Mouse (Mus musculus) CD4-positive, CD25-positive, alpha-beta regulatory T cell, adult 9 weeks (primary cell): ENCODE data around the gene Olfr1176. TPM values are rescaled to one million over a fixed set of nuclear protein-coding genes. Genes with fewer than 3 reads are reported as not detected.

ENCODE experiments used
- polyA plus RNA-seq: library from polyadenylated mRNA; unstranded; fragments of 100-300 nt; shearing (Covaris generic); gene quantifications from one replicate; pipeline ENCODE4 v1.2.1, GENCODE M21; 2017

Olfr1176 gene
- polyA plus RNA-seq = not detected

GRCm38 (mm10) chr2:88336421-88336820, at the start of gene Olfr1176:
Gene Olfr1176, plus strand, starts transcription at chr2:88336721.

GRCm38 (mm10) chr2:88315035-88315434, 21.5 kb upstream of the Olfr1176 start, which contains the start of gene Olfr1174-ps:
Gene Olfr1174-ps, minus strand, starts transcription at chr2:88315135.

GRCm38 (mm10) chr2:88327115-88327514, 9.4 kb upstream of the Olfr1176 start, which contains the start of gene Olfr1175-ps:
Gene Olfr1175-ps, minus strand, starts transcription at chr2:88327215.

GRCm38 (mm10) chr2:88346392-88346791, 9.9 kb downstream of the Olfr1176 start, which contains the start of gene Olfr1177-ps:
Gene Olfr1177-ps, minus strand, starts transcription at chr2:88346492.

GRCm38 (mm10) chr2:88386762-88387161, 50.2 kb downstream of the Olfr1176 start, which contains the start of gene Olfr1178:
Gene Olfr1178, plus strand, starts transcription at chr2:88387062.

Other genes starting within 250 kb of the Olfr1176 start
- not detected for gene Olfr1164, start 242.8 kb upstream of the Olfr1176 start, polyA plus RNA-seq
- not detected for gene Olfr1166, start 208.4 kb upstream of the Olfr1176 start, polyA plus RNA-seq
- gene Olfr1167, start 181.5 kb upstream of the Olfr1176 start, polyA plus RNA-seq = not detected
- gene Olfr1168, start 154.8 kb upstream of the Olfr1176 start, polyA plus RNA-seq = not detected
- gene Olfr1170, start 108.4 kb upstream of the Olfr1176 start, polyA plus RNA-seq = not detected
- not detected for gene Olfr1173, start 56.8 kb upstream of the Olfr1176 start, polyA plus RNA-seq
- not detected for gene Olfr1174-ps, start 21.6 kb upstream of the Olfr1176 start, polyA plus RNA-seq
- not detected for gene Olfr1175-ps, start 9.5 kb upstream of the Olfr1176 start, polyA plus RNA-seq
- not detected for gene Olfr1177-ps, start 9.8 kb downstream of the Olfr1176 start, polyA plus RNA-seq
- gene Olfr1178, start 50.3 kb downstream of the Olfr1176 start, polyA plus RNA-seq = not detected
- gene Olfr1179, start 69.7 kb downstream of the Olfr1176 start, polyA plus RNA-seq = not detected
- gene Olfr1180, start 82.4 kb downstream of the Olfr1176 start, polyA plus RNA-seq = not detected
- gene Olfr1181, start 89.5 kb downstream of the Olfr1176 start, polyA plus RNA-seq = not detected
- gene Gm13757, start 112.4 kb downstream of the Olfr1176 start, polyA plus RNA-seq = not detected
- gene Olfr1183, start 118.1 kb downstream of the Olfr1176 start, polyA plus RNA-seq = 0.04 TPM
- not detected for gene Olfr1184, start 146.9 kb downstream of the Olfr1176 start, polyA plus RNA-seq
- not detected for gene Olfr1185-ps1, start 156.6 kb downstream of the Olfr1176 start, polyA plus RNA-seq
- not detected for gene Olfr1186, start 181.8 kb downstream of the Olfr1176 start, polyA plus RNA-seq
- not detected for gene Olfr1188, start 220.2 kb downstream of the Olfr1176 start, polyA plus RNA-seq
- gene Olfr1189, start 249.7 kb downstream of the Olfr1176 start, polyA plus RNA-seq = not detected